Mouse (Mus musculus) embryonic fibroblast, embryonic 13.5 days (primary cell): ENCODE data around the gene Usp32. TPM values are rescaled to one million over a fixed set of nuclear protein-coding genes. Genes with fewer than 3 reads are reported as not detected.
"Not testable (repeated sequence)": the region's sequence is repeated elsewhere in the genome, so short reads cannot be mapped to it uniquely, and the experiment has no call there.

Experiments
- H3K27ac ChIP-seq: 2 replicates; pipeline ENCODE4 v1.5.1; 2012; ENCODE audit warnings: low read length, control low read depth, inconsistent platforms; ENCODE audit not compliant: insufficient read depth
- H3K4me1 ChIP-seq: 2 replicates; pipeline ENCODE4 v1.6.1; 2011; ENCODE audit warnings: low read length; ENCODE audit not compliant: control insufficient read depth, insufficient read depth
- H3K4me3 ChIP-seq: 2 replicates; pipeline ENCODE4 v1.5.1; 2011; ENCODE audit warnings: mild to moderate bottlenecking, control low read depth, low read length; ENCODE audit not compliant: insufficient read depth
- CTCF ChIP-seq: IDR thresholded peaks from 2 replicates; pipeline ENCODE4 v1.5.1; 2011; ENCODE audit warnings: mild to moderate bottlenecking, control low read depth, low read length, moderate library complexity, borderline replicate concordance; ENCODE audit not compliant: insufficient read depth
- POLR2A ChIP-seq: IDR thresholded peaks from 2 replicates; pipeline ENCODE4 v1.6.1; 2011; ENCODE audit warnings: low read depth, mild to moderate bottlenecking, control low read depth, low read length, moderate library complexity
- polyA plus RNA-seq: library from polyadenylated mRNA; stranded (reverse); fragments of >200 nt; gene quantifications from 2 replicates; pipeline ENCODE4 v1.2.4, GENCODE M21; 2011; ENCODE audit warnings: low read depth; ENCODE audit not compliant: missing spikeins, insufficient read length

Gene Usp32
- polyA plus RNA-seq, 1 experiment: 49.9 TPM

DNA sequence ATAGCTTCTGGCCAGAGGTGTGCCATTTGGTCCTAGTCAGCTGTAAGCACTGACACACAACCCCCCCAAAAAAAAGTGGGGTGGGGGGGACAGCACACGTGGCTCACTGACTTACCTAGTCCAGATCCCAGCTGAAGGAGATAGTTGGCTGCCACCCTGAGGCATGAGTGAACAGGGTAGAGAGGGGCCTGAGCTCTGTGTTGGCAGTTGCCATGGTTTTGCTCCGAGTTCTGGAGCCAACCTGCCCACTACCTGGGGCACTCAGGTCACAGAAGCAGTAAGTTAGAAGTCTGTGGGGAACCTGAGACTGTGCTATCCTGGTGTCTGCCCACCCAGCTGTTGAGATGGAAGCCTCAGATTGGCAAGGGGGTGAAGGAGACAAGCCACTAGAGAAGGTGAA, 30.9 kb upstream of the Usp32 start:
- 0 out of 2 replicates have a peak, but pooled peaks cover 1% of the 10 kb centered on the region for H3K4me1 ChIP-seq
- no peak for TF ChIP-seq POLR2A
- TF ChIP-seq CTCF: no peak
- no peak overlapping the region for H3K27ac ChIP-seq
- H3K4me3 ChIP-seq: no peak overlapping the region

GRCm38 (mm10) chr11:85170058-85170740, 30.2 kb upstream of the Usp32 start, which contains the start of gene 1700125H20Rik:
1700125H20Rik (plus strand) TSS chr11:85170404.
- TF ChIP-seq CTCF (peak; percentile 93), POLR2A (no peak)
- H3K27ac ChIP-seq: no peak within 1 kb of the TSS
- H3K4me3 ChIP-seq: no peak within 1 kb of the TSS
- H3K4me1 ChIP-seq: no peaks in the 10 kb centered on the region

- no peak overlapping the region for H3K4me3 ChIP-seq
- no peak for TF ChIP-seq CTCF
- TF ChIP-seq POLR2A: no peak
- H3K27ac ChIP-seq: no peak overlapping the region
- no peaks in the 10 kb centered on the region for H3K4me1 ChIP-seq
Observed at GRCm38 (mm10) chr11:85167503-85167902, 27.5 kb upstream of the Usp32 start.

DNA sequence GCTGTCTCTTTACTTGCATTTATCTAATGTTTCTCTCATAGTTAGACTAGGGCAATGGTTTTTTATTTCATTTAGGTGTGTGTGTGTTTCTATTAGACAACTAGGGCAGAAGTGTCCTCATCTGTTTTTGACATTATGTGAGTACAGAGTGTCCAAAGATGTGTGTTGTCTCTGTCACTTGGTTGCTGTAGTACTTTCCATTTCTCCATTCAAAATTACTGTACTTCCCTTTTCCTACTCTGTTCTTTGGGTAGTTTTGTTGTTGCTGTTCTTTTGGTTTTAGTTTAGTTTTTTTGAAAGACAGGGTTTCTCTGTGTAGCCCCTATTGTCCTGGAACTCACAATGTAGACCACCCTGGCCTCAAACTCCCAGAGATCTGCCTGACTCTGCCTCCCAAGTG, 24.4 kb upstream of the Usp32 start:
- TF ChIP-seq CTCF (no peak), POLR2A (no peak)
- no peak overlapping the region for H3K27ac ChIP-seq
- no peaks in the 10 kb centered on the region for H3K4me1 ChIP-seq
- H3K4me3 ChIP-seq: no peak overlapping the region

GRCm38 (mm10) chr11:85163014-85163413, 23.1 kb upstream of the Usp32 start:
- not testable (repeated sequence) for H3K27ac ChIP-seq, H3K4me3 ChIP-seq, H3K4me1 ChIP-seq

DNA sequence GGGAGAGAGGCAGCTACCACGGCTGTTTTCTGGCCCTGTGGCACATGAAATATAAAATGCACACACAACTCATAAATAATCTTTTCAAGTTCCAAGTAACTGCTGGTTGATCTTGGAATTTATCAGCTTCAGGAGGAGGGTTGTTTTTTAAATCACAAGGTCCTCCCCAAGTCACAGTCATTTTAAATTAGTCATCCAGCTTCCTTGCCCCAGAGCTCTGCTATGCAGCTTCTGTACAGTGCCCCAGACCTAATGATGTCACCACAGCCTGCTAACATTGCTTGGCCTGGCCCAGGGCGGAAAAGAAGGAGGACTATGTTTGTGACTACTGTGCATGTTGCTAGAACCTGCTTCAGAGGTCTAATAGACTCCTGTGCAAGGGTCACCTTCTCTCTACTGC, 17.3 kb upstream of the Usp32 start:
- TF ChIP-seq POLR2A: no peak
- no peak for TF ChIP-seq CTCF
- Histone ChIP-seq H3K4me1 (peaks cover 9% of the 10 kb centered on the region), H3K27ac (no peak overlapping the region; the same call in 1 of the 2 replicates), H3K4me3 (no peak overlapping the region)

DNA sequence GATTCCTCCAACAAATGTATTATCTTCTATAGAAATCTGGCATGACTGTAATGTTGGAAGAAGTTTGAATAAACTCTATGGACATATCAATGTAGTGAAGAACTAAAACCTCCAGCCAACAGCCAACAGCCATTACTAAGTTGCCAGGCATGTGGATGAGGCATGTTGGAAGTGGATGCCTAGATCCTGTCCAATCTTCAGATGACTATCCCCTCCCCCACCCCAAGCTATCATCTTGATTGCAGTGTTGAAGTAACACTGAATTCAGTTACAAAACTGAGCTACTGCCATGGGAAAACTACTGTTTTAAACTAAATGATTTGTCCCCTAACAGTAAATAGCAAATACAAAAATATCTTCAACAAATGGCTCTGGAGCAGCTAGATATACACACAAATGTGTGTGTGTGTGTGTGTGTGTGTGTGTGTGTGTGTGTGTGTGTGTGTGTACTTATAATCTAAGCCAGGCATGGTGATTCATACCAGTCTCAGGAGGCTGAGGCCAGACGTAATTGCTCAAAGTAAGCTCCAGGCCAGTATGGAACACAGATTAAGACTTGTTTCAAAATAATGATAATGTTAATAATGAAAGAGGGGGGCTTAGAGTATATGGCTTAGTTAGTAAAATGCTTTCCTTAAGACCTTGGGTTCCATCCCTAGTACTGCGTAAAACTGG, 12.4 kb upstream of the Usp32 start:
- Histone ChIP-seq H3K27ac (peak overlapping the region; percentile 83), H3K4me1 (peaks cover 6% of the 10 kb centered on the region; the same call in 1 of the 2 replicates), H3K4me3 (no peak overlapping the region)
- TF ChIP-seq CTCF: no peak
- no peak for TF ChIP-seq POLR2A

DNA sequence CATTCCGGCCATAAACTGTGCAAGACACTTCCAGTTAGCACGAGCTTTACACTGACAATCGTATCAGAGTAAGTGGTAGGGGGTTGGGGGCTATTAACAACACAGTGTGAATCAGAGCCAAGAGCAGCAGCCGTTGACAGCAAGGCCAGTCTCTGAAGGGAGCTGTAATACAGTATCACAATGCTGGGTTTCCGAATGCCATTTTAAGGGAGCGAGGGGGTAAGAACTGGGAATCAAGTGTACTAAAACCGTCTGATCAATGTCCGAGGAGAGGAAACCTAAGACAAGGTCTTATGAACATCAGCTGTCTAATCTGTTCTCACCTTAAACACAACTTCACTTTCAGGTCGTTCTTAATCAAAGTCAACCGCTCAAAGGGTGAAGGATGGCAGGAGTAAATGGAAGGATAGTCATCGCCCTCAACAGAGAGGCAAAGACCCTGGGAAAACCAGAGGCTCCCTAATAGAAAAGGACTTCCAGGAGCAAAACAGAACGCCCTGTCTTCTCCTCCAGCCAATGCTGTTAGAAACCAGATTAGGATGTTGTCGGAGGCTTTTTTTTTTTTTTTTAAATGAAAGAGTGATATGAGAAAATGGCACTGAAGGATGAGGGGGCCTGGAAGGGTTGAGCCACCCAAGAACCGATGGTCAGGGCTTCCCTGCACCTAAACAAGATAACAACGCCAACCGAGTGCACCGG, 1.0 kb downstream of the Usp32 start:
- H3K27ac ChIP-seq: peak overlapping the region; percentile 30
- peak overlapping the region; percentile 82 for H3K4me3 ChIP-seq
- TF ChIP-seq CTCF (no peak), POLR2A (no peak)
- no peaks in the 10 kb centered on the region for H3K4me1 ChIP-seq

- H3K27ac ChIP-seq: no peak overlapping the region
- TF ChIP-seq CTCF (no peak), POLR2A (no peak)
Observed at GRCm38 (mm10) chr11:85131542-85131941, 8.4 kb downstream of the Usp32 start.

DNA sequence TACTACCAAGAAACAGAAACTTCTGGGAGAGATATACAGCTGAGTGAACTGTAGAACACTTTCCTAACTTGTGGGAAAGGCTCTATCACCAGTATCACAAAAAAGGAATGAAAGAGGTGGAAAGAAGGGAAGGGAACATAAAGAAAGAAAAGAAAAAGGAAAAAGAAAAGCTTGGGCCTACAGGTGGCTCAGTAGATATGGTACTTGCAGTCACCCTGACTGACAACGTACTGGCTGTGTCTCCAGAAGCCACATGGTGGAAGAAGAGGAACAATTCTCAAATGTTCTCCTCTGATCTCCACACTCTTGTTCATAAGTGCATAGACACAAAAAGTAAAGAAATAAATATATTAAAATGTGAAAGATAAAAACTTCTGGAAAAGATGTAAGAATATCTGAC, 11.1 kb downstream of the Usp32 start:
- Histone ChIP-seq H3K4me1 (peaks cover 2% of the 10 kb centered on the region), H3K4me3 (no peak overlapping the region), H3K27ac (no peak overlapping the region)
- TF ChIP-seq CTCF (no peak), POLR2A (no peak)

More at GRCm38 (mm10) chr11:85131542-85131941, 8.4 kb downstream of the Usp32 start:
- Histone ChIP-seq H3K4me3 (no peak overlapping the region), H3K4me1 (no peaks in the 10 kb centered on the region; the same call in 1 of the 2 replicates)
